Mouse (Mus musculus) gastrocnemius, postnatal 4 days (tissue): ENCODE measurements around the gene Nrip1. TPM values are rescaled to one million over a fixed set of nuclear protein-coding genes. Genes with fewer than 3 reads are reported as not detected.

Experiments
- DNase-seq, 2 experiments: peaks; one replicate each; pipeline ENCODE4 v3.0.0; 2021 to 2022; ENCODE audit warnings: low spot score in 2 of 2, mixed read lengths in 2 of 2
- total RNA-seq, 2 experiments: library from RNA; stranded (reverse); gene quantifications; 2 replicates each; pipeline ENCODE4 v1.2.3; 2021

Gene Nrip1
- total RNA-seq, 2 experiments from 2014 or later: 47.0 to 51.5 TPM

DNA sequence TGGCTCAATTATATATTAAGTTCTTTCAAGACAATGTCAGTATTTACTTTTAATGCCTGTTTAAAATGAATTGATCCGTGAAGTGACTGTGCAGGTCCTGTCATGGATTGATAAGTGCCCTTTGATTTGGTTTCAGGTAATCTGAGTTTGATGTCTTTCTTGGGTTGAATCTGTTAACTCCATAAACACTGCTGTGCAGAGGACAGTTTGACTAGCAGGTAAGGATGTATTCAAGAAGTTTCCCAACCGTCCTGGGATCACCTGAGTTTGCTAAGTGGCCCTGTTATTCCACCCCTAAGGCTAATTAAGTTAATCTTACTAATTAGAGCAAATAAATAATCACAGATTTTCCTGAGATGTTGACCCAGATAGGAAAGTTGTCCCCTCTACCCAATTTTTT, 84.1 kb downstream of the Nrip1 start:
- no peak for DNase-seq

DNA sequence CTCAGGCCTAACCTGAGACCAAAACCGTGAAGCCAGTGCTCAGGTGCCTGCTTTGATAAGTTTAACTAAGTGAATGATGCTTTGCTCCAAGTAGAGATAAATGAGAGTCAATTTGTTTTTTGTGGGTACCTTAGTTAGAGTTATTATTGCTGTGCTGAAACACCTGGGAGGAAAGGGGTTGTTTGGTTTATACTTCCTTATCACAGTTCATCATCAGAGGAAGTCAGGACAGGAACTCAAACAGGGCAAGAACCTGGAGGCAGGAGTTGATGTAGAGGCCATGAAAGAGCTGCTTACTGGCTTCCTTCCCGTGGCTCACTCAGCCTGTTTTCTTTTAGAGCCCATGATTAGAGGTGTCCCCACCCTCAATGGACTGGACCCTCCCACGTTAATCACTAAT, 89.8 kb downstream of the Nrip1 start:
- no peak for DNase-seq

DNA sequence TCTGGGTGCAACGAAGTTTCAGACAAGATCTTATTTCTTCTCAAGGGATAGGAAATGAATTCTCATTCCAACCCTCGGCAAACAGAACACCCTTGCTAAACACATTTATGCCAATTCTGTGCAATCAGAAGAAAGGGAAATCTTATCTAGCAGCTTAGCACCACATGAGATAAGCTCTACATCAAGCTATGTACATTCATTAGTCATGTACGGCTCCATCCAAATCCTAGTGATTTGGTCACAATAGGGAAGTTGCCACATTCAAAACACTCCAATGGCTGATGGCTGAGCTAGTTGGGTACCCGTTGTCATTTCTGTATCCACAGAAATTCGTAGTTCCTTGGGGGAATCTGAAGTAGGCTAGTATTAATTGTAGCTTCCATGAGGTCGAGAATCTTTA, 91.8 kb downstream of the Nrip1 start:
- DNase-seq: no peak

DNA sequence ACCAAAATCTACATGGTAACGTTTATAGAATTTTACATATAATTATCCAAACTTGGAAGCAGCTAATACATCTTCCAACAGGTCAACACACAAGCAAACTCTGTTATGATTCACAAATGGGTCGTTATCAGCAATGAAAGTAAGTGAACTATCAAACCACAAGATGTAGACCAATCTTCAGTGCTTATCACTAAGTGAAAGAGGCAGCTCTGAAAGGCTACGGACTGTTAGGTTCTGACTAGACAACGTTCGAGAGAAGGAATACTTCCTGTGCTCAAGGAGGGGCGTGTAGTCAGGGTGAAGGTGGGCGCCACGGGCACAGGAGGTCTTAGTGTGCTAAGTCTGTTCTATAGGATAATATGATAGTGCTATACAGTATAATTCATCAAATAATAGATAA, 93.3 kb downstream of the Nrip1 start:
- DNase-seq: no peak

DNA sequence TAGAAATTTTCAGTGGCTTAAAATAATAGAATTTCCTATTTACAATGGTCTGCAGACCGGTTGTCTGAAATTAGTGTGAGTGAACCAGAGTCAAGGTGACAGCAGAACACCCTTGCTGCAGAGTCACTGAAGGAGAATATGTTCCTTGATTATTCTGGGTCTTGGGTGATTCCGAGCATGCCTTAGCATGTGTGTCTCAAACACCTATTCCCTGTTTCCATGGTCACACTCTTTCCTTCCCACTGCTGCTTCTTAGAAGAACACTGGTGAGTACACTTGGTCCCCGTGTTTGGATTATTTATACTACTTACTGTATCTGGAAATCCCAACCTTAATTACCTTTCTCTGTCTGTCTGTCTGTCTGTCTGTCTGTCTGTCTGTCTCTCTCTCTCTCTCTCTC, 97.4 kb downstream of the Nrip1 start:
- no peak for DNase-seq

DNA sequence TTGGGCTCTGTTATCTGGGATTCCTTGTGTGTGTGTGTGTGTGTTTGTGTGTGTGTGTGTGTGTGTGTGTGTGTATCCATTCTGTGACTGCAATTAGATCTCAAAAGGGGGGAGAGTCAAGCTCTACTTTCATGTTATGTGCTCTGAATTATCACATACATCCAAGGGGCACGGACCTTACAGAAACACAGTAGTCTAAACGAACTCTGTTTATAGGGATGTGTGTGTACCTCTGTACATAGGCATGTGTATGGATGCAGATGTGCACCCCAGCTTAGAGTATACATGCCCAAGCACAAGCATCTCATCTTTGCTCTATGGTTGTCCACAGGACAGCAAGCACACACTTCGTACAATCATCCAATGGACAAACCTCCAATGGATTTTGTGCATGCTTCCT, 98.0 kb downstream of the Nrip1 start:
- no peak for DNase-seq

DNA sequence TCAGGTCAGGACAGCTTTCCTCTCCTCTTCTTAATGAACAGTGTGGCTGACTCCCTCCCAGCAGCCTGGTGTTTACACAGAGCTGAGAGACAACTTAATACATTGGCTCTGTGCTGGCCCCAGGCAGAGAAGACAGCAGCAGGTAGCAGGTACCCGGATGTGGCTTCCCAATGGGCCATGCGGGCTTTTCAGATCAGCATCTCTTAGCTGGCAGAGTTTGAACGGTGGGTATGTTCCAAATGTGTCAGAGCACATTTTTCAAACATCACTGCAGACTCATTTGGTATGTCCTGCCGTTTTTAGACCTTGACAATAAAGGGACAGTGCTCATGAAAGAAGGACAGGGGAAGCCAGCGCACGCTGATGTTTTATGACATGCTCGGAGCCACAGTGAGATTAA, 98.5 kb downstream of the Nrip1 start:
- no peak for DNase-seq

DNA sequence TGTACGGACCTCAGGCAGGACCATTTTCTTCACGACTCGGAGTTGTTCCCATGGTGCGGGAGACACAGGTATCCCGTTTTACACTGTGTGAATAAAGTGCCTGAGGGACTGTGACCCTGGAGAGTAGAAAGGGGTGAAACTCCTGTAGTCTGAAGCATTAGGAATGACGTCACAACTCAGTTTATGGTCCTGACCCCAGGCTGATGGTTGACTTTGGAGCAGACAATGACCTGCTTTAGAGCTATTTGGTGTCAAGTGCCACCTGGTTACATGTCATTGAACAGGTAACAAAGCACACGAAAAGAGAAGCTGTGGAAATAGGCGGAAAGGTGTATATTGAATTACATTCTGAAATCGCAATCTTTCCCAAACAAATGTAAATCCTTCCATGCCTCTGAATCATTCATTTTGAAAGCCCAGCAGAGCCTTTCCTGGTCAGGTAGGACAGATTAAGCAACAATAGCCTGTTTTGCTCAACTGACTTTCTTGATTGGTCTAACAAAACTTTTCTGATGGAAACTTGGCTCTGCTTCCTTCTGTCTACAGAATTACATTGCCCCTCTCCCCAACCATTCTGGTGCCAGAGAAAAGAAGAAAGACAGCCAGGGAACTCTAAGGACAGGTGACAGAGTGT, 106.9 kb downstream of the Nrip1 start:
- no peak for DNase-seq

DNA sequence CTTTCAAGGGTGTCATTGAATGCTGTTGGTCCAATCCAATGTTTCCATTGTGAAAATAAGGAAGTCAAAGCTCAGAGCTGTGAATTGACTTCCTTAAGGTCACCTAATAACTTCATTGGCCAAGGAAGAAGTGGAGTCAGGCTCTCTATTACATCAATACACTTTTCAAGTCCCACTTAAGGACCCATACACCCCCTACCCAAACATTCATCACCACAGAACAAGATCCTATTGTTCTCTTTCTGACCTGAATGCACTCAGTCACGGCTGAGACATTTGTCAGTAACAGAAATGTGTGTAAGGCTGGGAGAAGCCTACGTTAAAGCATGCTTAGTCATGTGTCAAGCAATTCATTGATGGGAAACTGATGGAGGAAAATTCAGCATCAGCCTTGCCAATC, 107.8 kb downstream of the Nrip1 start:
- no peak for DNase-seq

DNA sequence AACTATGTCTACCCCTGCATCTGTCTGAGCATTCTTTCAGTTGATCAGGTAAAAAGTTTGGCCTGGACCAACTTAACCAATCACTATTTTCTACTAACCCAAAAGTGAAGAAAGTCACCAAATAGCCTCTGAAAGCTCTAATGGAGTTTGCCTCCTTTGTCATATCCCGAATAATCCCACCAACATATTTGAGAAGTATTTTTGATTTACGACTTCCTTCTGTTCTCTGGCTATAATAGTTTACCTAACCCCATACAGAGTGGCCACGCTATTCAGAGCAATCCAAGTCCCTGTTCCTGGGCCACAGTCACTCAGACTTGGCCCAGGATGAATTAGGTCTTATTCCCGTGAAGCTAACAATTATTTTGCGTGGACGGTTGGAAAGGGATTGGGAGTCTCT, 108.3 kb downstream of the Nrip1 start:
- DNase-seq: no peak

DNA sequence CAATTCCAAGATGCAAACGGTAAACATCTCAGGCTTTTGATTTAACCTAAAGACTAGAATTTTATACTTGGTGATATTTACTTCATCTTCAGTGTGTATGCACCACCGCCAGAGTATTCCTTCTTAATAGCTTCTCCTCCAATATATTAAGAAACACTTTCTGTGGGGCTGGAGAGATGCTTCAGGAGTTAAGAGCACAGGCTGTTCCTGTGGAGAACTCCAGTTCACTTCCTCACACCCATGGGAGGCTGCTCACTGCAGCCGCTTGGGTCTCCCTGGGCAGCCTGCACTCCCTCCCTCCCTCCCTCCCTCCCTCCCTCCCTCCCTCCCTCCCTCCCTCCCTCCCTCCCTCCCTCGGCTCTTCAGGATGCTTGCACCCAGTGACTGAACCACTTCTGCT, 110.2 kb downstream of the Nrip1 start:
- DNase-seq: no peak

DNA sequence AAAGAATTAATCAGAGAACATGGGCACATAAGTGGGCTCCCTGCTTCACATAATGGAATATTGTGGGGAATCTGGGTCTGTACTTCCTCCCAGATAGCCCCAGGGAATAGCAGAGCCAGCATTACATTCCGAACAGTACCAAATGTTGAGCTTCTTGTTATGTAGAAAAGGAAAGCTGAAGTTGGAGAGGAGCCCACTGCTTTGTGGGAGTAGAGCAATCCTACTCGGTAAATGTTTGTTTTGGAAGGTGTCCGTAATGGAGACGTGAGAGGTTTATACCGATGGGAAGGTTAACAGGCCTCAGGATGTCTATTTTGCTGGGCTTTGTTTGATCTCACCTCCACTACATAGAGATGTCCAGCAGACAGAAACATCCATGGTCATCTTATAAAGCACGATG, 113.3 kb downstream of the Nrip1 start:
- DNase-seq: no peak

DNA sequence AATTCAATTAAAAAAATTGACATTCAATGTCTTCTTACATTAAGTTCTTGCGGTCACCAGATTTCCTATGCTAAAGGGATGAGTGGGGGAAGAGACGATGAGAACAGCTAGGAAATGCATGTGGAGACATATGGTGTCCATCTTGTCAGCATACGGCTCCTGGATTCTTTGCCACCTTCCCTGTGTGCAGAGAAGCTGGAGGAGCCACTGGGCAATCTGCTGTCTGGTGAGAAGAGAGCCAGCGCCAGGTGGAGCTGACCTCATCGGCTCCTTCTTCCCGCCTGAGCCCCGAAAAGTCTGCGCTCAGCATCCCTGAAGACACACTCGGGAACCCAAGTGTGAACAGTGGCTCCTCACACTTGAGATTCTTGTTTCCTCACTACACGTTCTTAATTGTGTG, 121.8 kb downstream of the Nrip1 start:
- DNase-seq: no peak

DNA sequence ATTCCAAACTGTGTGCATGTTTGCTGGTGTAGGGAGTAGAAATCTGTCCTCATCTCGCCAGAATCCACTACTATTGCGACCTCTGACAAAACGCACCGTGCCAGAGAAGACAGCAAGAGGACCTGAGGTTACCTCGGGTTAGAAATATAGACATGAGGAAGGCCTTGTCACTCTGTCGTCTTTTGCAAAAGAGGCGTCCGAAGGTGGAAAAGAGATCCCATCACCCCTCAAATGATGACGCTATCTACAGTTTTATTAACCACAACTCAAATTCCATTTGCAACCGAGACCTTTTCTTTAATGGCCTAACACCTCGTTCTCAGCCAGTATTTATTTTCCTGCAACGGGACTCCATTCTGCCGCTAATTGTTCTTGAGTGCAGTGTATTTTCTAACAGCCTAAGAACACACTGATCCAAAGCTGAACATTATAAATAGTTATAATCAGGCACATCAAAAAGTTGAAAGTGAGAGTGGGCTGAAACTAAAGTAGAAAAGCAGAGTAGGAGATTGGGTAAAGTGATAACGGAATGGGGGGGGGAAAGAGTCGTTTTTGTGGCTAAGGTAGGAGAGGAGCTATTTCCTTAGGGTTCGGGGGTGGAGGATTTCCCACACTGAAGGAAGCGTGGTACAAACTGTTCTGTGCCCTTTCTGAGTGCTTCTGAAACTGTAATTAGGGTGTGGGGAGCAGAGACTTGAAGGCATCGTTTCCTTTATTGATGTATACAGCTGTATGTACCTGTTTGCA, 124.1 kb downstream of the Nrip1 start:
- DNase-seq: no peak

DNA sequence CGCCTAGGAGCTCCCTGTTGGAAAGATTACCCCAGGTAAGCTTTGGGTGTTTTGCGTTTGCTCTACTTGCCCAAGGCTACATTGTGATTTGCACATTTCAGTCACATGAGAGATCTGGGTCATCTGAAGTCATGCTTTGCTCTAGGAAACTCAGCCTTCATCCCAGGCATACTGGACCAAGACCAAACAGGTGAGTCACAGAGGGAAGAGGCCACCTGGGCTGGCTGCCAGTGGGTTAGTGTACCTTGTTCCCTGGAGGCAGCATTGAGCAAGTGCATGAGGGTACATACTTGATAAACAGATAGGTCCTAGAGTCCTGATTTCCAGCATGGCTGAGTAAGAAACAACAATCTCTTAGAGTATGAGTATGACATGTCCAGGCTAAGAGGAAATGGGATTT, 130.8 kb downstream of the Nrip1 start:
- no peak for DNase-seq

DNA sequence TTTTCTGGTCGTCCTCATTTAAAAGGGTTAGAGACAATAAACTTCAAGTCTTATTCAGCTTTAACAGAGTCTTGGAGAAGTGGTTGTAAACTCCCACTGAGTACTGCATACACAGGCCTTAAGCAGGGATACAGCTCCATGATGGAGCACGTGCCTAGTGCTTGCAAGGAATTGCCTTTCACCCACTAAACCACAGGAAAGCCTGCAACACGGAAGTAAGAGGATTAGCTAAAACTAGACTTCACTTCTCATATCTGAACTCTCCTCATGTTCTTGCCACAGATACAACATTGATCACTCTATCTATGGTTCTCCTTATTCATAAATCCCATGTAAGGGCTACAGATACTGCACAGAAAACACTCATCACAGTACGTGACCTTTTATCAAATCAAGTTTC, 132.4 kb downstream of the Nrip1 start:
- no peak for DNase-seq

DNA sequence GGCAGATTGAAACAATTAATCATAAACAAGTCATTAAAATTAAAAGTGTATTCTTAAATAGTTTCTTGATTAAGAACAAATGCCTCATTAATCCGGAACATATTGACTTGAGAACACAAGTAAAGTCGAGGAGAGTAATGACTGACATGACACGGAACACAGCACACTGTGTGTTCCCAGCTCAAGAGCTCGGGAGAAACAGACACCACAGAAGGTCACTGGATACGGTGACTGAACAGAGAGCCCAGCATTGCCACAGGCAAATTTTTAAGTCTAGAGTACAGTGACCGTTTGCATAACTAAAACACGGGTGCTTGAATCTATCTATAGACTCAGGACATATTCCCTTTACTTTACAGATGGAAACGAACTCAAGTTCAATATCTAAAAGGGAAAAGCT, 134.3 kb downstream of the Nrip1 start:
- DNase-seq: no peak

DNA sequence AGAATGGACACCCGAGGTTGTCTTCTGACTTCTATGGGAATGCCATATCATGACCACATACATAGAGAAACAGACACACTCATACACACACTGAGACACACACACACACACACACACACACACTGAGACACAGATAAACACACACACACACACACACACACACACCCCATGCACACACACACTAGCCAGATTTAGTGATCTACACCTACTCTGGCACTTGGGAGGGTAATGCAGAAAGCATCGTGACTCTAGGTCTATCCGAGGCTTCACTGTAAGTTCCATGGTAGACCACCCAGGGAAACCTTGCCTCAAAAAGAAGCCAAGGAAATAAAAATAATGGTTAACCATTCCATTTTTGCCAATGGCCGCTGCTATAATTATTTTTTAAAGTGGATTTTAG, 134.8 kb downstream of the Nrip1 start:
- DNase-seq: no peak
